Mouse (Mus musculus): Measurements from ENCODE around the gene Fhl2. TPM values are rescaled to one million over a fixed set of nuclear protein-coding genes. Genes with fewer than 3 reads are reported as not detected.

Fhl2 gene
- total RNA-seq, 2 experiments from 2014 or later, result 3.0 to 8.3 TPM

- intact Hi-C loops (cut with DNase I), result loop anchor here (2.0 kb wide), 1 partner anchor 198 kb away; no protein-coding TSS in a partner anchor
- TF ChIP-seq CTCF (IDR thresholded peaks at IDR 0.05), result peak; percentile 62
- Histone ChIP-seq H3K4me3 (no peak overlapping the region), H3K27ac (no peak overlapping the region)
- peak; percentile 73 for DNase-seq
These were observed 83.9 kb downstream of the Fhl2 start for GRCm38 (mm10) chr1:43112882-43113281.

DNA sequence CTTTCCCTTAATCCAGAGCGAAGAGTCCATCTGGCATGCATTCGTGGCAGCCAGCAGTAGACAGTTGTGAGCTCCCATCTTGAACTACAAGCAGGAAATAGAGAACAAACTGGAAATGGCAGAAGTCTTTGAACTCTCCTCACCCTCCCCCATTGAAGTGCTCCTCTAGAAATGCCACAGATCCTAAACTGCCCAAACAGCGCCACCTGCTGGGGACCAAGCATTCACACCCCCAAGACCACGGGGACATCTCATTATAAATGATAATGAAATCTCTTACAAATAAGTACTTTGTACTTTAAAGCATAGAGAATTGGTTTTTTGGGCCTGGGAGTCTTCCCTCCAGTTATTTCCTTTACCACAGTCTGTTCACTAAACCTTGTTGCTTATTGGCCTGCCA lies 86.2 kb downstream of the Fhl2 start:
- no peak overlapping the region for H3K27ac ChIP-seq
- intact Hi-C loops (cut with DNase I), result no loop called here
- TF ChIP-seq CTCF (IDR thresholded peaks at IDR 0.05), result peak; percentile 86
- peak; percentile 67 for DNase-seq
- H3K4me3 ChIP-seq, result no peak overlapping the region

DNA sequence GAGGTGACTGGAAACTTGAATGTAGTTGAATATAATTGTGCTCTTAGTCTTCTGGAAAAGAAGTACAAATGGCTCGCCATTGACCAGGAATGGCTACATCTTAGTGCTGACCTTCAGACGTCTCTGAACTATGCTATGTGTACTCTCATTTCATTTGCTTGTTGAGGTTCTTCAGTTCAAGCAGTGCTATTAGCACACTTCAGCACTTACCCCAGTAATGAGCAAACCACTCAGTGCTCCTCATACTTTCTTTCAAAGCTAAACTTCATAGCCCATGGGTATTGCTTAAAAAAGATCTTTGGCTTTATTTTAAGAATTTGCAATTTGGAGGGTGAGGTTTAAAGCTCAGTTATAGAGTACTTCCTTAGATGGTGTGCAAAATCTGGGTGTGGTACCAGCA lies 88.1 kb downstream of the Fhl2 start:
- Histone ChIP-seq H3K27ac (no peak overlapping the region), H3K4me3 (no peak overlapping the region)
- DNase-seq, result no peak
- intact Hi-C loops (cut with DNase I), result no loop called here
- no peak for TF ChIP-seq CTCF (IDR thresholded peaks at IDR 0.05)

DNA sequence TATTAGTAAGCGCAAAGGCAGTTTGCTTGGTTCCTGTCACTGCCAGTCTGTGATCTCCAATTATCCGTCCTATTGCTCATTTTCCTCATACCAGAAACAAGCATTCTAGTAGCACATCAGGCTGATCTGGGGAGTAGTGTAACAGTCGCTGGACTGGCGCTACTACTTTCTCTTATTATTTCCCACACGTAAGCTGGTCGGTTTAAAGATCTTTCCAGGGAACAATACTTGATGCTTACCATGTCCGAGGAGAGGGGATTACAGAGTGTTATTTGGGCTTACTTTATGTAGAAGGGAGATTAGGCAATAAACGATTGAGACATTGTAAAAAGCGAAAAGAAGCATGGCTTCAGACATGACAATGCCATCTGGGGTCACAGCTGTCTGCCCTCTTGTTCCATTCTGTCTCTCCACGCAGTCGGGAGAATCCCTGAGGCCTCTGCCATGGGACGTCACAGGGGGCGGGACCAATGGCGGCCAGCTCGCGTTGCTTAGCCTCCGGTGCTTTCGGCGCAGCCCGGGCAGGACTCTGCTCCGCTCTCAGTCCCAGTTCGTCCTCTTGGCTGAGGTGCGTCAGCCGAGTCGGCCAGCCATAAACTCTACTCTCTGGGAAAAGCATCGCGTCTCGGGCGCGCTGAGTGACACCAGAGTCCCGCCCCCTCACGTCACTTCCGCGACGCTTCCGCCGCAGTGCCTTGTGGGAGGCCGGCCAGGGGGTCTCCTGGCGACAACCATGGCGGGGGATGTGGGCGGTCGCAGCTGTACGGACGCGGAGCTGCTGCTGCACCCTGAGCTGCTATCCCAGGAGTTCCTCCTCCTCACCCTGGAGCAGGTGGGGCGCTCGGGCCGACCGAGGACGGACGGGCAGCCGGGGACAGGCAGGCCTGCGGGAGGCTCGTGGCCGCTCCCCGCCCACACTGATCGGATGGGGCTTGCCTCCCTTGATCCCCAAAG lies 98.5 kb downstream of the Fhl2 start, which contains the start of the genes Tgfbrap1 and AI597479:
Gene Tgfbrap1, minus strand, starts transcription at position 607 of the 954 bp plus-strand sequence.
Gene AI597479, plus strand, starts transcription at position 680 of the 954 bp plus-strand sequence.
- Histone ChIP-seq H3K4me3 (peak within 1 kb of the TSS; percentile 83), H3K27ac (peak within 1 kb of the TSS; percentile 95)
- peak; percentile 94 for DNase-seq
- no peak for TF ChIP-seq CTCF (IDR thresholded peaks at IDR 0.05)
- intact Hi-C loops (cut with DNase I), result no loop called here

DNA sequence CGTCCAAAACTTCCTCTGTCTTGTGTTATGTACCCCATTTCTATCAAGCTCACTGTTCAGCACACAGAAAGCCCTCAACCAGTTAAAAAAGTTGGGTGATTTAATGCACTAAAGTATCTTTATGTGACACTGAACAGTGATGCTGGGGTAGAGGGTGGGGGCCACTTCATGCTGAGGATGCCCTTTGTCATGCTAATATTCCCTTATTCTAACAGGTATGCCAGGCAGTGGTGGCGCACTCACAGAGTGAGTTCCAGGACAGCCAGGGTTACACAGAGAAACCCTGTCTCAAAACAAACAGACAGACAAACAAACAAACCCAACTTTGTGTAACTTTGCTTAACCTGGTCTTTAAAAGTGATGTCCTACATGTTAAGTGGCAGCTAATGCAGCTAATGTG lies 102.6 kb downstream of the Fhl2 start:
- DNase-seq, result no peak
- H3K27ac ChIP-seq, result no peak overlapping the region
- TF ChIP-seq CTCF (IDR thresholded peaks at IDR 0.05), result no peak
- intact Hi-C loops (cut with DNase I), result no loop called here
- no peak overlapping the region for H3K4me3 ChIP-seq

GRCm38 (mm10) chr1:43092056-43093015 lies 104.4 kb downstream of the Fhl2 start:
- TF ChIP-seq CTCF (IDR thresholded peaks at IDR 0.05), result no peak
- peak overlapping the region; percentile 98 for H3K27ac ChIP-seq
- DNase-seq, result peak; percentile 88
- intact Hi-C loops (cut with DNase I), result no loop called here
- H3K4me3 ChIP-seq, result peak overlapping the region; percentile 77

DNA sequence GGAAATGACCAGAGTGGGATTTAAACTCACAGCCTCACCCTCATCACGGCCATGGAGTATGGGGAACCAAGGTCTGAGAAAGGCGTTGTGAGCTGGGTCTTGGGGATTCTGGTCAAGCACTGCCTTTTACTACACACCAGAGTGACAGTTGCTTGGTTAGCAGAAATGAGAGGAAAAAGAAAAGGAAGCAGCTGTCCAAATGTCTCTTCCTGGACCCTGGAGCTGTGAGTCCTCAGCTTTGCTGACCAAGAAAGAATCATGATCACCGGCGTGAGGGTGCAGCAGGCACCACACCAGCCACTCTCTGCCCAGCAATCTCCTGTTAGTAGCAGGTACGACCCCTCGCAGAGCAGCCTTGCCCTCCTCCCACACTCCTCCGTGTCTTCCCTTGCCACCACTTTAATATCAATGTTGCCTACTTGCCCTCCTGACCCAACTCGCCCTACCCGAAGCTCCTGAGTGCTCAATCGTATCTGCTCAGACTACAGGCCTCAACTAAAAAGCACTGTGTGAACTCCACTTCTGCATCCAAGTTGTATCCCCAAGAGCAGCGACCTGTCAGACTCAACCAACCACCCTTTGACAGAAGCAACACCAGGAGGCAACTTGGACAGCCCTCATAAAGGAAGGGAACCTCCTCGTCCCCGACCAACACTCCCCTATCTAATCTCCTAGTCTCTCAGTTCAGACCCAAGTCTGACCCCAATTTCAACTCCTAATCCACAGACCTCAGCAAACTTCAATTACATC lies 105.3 kb downstream of the Fhl2 start:
- Histone ChIP-seq H3K27ac (peak overlapping the region; percentile 98), H3K4me3 (peak overlapping the region; percentile 77)
- DNase-seq, result peak; percentile 19
- intact Hi-C loops (cut with DNase I), result no loop called here
- no peak for TF ChIP-seq CTCF (IDR thresholded peaks at IDR 0.05)

- no peak for DNase-seq
- TF ChIP-seq CTCF (IDR thresholded peaks at IDR 0.05), result no peak
- intact Hi-C loops (cut with DNase I), result no loop called here
- Histone ChIP-seq H3K27ac (no peak overlapping the region), H3K4me3 (no peak overlapping the region)
These were observed 106.4 kb downstream of the Fhl2 start for GRCm38 (mm10) chr1:43090418-43090817.

DNA sequence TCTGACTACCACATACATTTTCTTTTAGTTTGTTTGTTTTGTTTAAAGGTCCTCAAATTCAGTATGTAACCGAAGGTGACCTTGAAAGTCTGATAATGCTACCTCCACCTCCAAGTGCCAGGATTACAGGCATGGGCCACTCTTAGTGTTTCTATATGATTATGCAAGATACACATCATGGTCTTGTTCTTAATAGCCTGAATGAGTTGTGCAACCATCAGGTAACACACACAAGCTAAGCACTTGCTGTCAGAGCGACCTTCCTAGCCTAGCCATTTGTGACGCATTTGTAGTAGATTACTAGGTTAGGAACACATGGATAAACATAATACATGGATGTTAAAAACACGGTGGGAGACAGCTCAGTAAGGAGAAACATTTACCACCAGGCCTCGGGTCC lies 113.8 kb downstream of the Fhl2 start:
- Histone ChIP-seq H3K4me3 (no peak overlapping the region), H3K27ac (no peak overlapping the region)
- DNase-seq, result no peak
- intact Hi-C loops (cut with DNase I), result no loop called here
- TF ChIP-seq CTCF (IDR thresholded peaks at IDR 0.05), result no peak

DNA sequence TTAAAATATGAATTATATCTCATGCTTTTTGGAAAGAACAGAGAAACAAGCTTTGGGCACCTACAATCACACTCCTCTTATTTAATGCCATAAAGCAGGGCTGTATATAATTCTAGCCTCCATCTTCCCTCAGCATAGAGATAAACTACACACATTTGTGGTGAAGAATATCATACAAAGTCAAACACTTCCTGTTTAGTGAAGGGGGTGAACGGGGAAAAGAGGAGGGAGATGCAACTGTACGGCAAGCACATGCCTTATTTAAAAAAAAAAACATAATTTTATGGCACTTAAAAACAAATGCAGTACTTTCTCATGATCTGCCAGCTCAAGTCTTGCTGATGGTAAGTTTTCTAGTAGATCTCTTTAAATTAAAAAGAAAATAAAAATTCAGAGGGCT lies 118.7 kb downstream of the Fhl2 start:
- intact Hi-C loops (cut with DNase I), result no loop called here
- Histone ChIP-seq H3K4me3 (no peak overlapping the region), H3K27ac (no peak overlapping the region)
- DNase-seq, result no peak
- no peak for TF ChIP-seq CTCF (IDR thresholded peaks at IDR 0.05)

DNA sequence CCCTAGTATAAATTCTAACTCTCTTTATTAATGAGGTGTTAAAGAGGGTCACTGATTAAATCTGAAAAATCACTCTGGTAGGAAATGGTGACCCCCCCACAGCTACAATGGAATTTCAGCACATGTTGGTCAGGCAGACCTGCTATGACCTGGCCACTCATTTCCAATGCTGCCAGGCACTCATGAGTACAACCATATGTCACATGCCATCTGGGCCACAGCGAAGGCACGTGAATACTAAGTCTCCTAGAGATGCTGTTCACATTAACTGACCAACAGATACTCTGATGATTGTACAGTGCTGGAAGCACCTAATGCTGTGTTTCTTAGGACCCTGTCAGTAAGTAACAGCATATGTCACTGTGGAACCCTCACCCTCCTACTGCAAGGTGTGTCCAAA lies 122.0 kb downstream of the Fhl2 start:
- DNase-seq, result no peak
- intact Hi-C loops (cut with DNase I), result no loop called here
- no peak for TF ChIP-seq CTCF (IDR thresholded peaks at IDR 0.05)

More for the DNA sequence above, 122.0 kb downstream of the Fhl2 start:
- Histone ChIP-seq H3K27ac (no peak overlapping the region), H3K4me3 (no peak overlapping the region)

Other genes with a start within 250 kb of the Fhl2 start
- not detected for gene Gpr45, start 244.1 kb downstream of the Fhl2 start, total RNA-seq (2021)
- gene Tgfbrap1, start 98.3 kb downstream of the Fhl2 start, total RNA-seq (2021), result 10 to 100 TPM; 13.0 to 13.1 TPM
- gene AI597479, start 98.3 kb downstream of the Fhl2 start, total RNA-seq (2021), result 10 to 100 TPM; 14.2 to 20.9 TPM
- gene Nck2, start 247.6 kb upstream of the Fhl2 start, total RNA-seq (2021), result 10 to 100 TPM; 18.0 to 18.6 TPM

All from gastrocnemius, adult 2 months (tissue).